Comparison of ENCODE assay signal across 15 mouse cellular contexts in genomic region chr14:54756382-54756781, GRCm38 (mm10). TPM values are rescaled to one million over a fixed set of nuclear protein-coding genes. Genes with fewer than 3 reads are reported as not detected.
DNase-seq lines count a peak whose midpoint lies in the region; ATAC-seq and TF ChIP-seq lines count a peak whose summit lies in the region.
"Had no signal": no experiment of that assay in that cellular context is flagged by ENCODE, and none has a peak within 500 bp of the region (broad histone marks: within the 10 kb centered on the region; RNA-seq: fewer than 3 reads in every experiment).

No protein-coding gene starts in this region.

- H3K27me3 ChIP-seq in forebrain, postnatal 0 days (ENCODE audit: insufficient read depth, low read length): no peaks in the 10 kb centered on the region
- H3K27me3 ChIP-seq in forebrain, embryonic 11.5 days (ENCODE audit: control insufficient read depth, insufficient read depth, low read length): no peaks in the 10 kb centered on the region
- H3K27me3 ChIP-seq in lung, embryonic 14.5 days (ENCODE audit: insufficient read depth, low read length): no peaks in the 10 kb centered on the region
- no peaks in the 10 kb centered on the region for H3K27me3 ChIP-seq in kidney, postnatal 0 days (ENCODE audit: insufficient read depth, low read length)
- no peaks in the 10 kb centered on the region for H3K27me3 ChIP-seq in hindbrain, embryonic 11.5 days (ENCODE audit: control insufficient read depth, insufficient read depth, low read length)
- H3K27me3 ChIP-seq: hindbrain, embryonic 15.5 days; midbrain, embryonic 15.5 days had no signal

- TF ChIP-seq CTCF in forebrain, postnatal 0 days (IDR thresholded peaks at IDR 0.05; ENCODE audit: low read depth): no peak
- no peak for TF ChIP-seq CTCF in lung, embryonic 14.5 days (IDR thresholded peaks at IDR 0.05; ENCODE audit: low read depth)
- TF ChIP-seq CTCF in kidney, postnatal 0 days (IDR thresholded peaks at IDR 0.05; ENCODE audit: low read depth): no peak

- H3K4me3 ChIP-seq in forebrain, postnatal 0 days (ENCODE audit: low read depth, low read length): no peak overlapping the region
- H3K4me3 ChIP-seq in forebrain, embryonic 11.5 days (ENCODE audit: low read depth, low read length): no peak overlapping the region
- H3K4me3 ChIP-seq in lung, embryonic 14.5 days (ENCODE audit: low read depth, low read length): no peak overlapping the region
- no peak overlapping the region for H3K4me3 ChIP-seq in kidney, postnatal 0 days (replicated peaks; ENCODE audit: low read depth, low read length)
- no peak overlapping the region for H3K4me3 ChIP-seq in hindbrain, embryonic 11.5 days (ENCODE audit: low read depth, low read length)
- H3K4me3 ChIP-seq: erythroblast, embryonic 14.5 days; hindbrain, embryonic 15.5 days; midbrain, embryonic 15.5 days had no signal

- no peaks in the 10 kb centered on the region for H3K9me3 ChIP-seq in forebrain, postnatal 0 days (ENCODE audit: low read length)
- H3K9me3 ChIP-seq in forebrain, embryonic 11.5 days (ENCODE audit: control insufficient read depth, low read length): no peaks in the 10 kb centered on the region
- H3K9me3 ChIP-seq in lung, embryonic 14.5 days (ENCODE audit: low read depth, low read length): no peaks in the 10 kb centered on the region
- no peaks in the 10 kb centered on the region for H3K9me3 ChIP-seq in kidney, postnatal 0 days (replicated peaks; ENCODE audit: low read length)
- no peaks in the 10 kb centered on the region for H3K9me3 ChIP-seq in hindbrain, embryonic 11.5 days (ENCODE audit: control insufficient read depth, low read length)
- H3K9me3 ChIP-seq: hindbrain, embryonic 15.5 days; midbrain, embryonic 15.5 days had no signal

- 86% methylated on average over 6 of the region's 6 CpGs for WGBS in forebrain, postnatal 0 days
- 98% methylated on average over 6 of the region's 6 CpGs for WGBS in forebrain, embryonic 11.5 days
- WGBS in lung, embryonic 14.5 days: 58% methylated on average over 6 of the region's 6 CpGs
- 63% methylated on average over 6 of the region's 6 CpGs for WGBS in kidney, postnatal 0 days
- WGBS in hindbrain, embryonic 11.5 days: 91% methylated on average over 6 of the region's 6 CpGs

- no peak overlapping the region for H3K9ac ChIP-seq in forebrain, postnatal 0 days
- no peak overlapping the region for H3K9ac ChIP-seq in forebrain, embryonic 11.5 days (ENCODE audit: low read length)
- H3K9ac ChIP-seq in lung, embryonic 14.5 days: no peak overlapping the region; the same call in 1 of the 2 replicates
- no peak overlapping the region for H3K9ac ChIP-seq in kidney, postnatal 0 days (ENCODE audit: low read depth, low read length)
- H3K9ac ChIP-seq in hindbrain, embryonic 11.5 days (ENCODE audit: low read depth, low read length): no peak overlapping the region
- H3K9ac ChIP-seq: hindbrain, embryonic 15.5 days; midbrain, embryonic 15.5 days had no signal

- DNase-seq in forebrain, postnatal 0 days: no peak
- no peak for DNase-seq in forebrain, embryonic 11.5 days (ENCODE audit: low spot score)
- DNase-seq in lung, embryonic 14.5 days: peak; percentile 45
- DNase-seq in lung, postnatal 25 days (ENCODE audit: low spot score): no peak
- DNase-seq in kidney, postnatal 0 days (ENCODE audit: low spot score): peak; percentile 30
- DNase-seq in thymus, postnatal 14 days: no peak
- no peak for DNase-seq in hindbrain, embryonic 11.5 days (ENCODE audit: low spot score)
- DNase-seq: cerebellum, postnatal 10 days had no signal

- H3K4me1 ChIP-seq in forebrain, postnatal 0 days (ENCODE audit: insufficient read depth): no peaks in the 10 kb centered on the region
- H3K4me1 ChIP-seq in forebrain, embryonic 11.5 days (replicated peaks; ENCODE audit: control insufficient read depth, insufficient read depth, low read length): peaks cover 3% of the 10 kb centered on the region; the same call in 1 of the 2 replicates
- 0 out of 2 replicates have a peak, but pooled peaks cover 5% of the 10 kb centered on the region for H3K4me1 ChIP-seq in lung, embryonic 14.5 days (ENCODE audit: insufficient read depth)
- H3K4me1 ChIP-seq in kidney, postnatal 0 days (replicated peaks; ENCODE audit: insufficient read depth, low read length): 0 out of 2 replicates have a peak, but pooled peaks cover 5% of the 10 kb centered on the region
- no peaks in the 10 kb centered on the region for H3K4me1 ChIP-seq in hindbrain, embryonic 11.5 days (replicated peaks; ENCODE audit: control insufficient read depth, insufficient read depth, low read length)

- H3K4me2 ChIP-seq in forebrain, postnatal 0 days (ENCODE audit: low read depth): no peak overlapping the region
- no peak overlapping the region for H3K4me2 ChIP-seq in forebrain, embryonic 11.5 days (ENCODE audit: low read depth, low read length, severe bottlenecking)
- no peak overlapping the region for H3K4me2 ChIP-seq in lung, embryonic 14.5 days
- no peak overlapping the region for H3K4me2 ChIP-seq in kidney, postnatal 0 days (ENCODE audit: low read length)
- H3K4me2 ChIP-seq in hindbrain, embryonic 11.5 days (replicated peaks; ENCODE audit: low read depth, low read length): no peak overlapping the region
- H3K4me2 ChIP-seq: hindbrain, embryonic 15.5 days; midbrain, embryonic 15.5 days had no signal

- H3K27ac ChIP-seq in forebrain, postnatal 0 days (ENCODE audit: low read depth, low read length): peak overlapping the region; percentile 10; the same call in 1 of the 2 replicates
- H3K27ac ChIP-seq in forebrain, embryonic 11.5 days (ENCODE audit: low read depth, low read length): no peak overlapping the region
- H3K27ac ChIP-seq in lung, embryonic 14.5 days (ENCODE audit: low read depth): no peak overlapping the region
- no peak overlapping the region; the same call in 1 of the 2 replicates for H3K27ac ChIP-seq in kidney, postnatal 0 days
- no peak overlapping the region for H3K27ac ChIP-seq in hindbrain, embryonic 11.5 days (ENCODE audit: low read depth, low read length)
- H3K27ac ChIP-seq: hindbrain, embryonic 15.5 days; midbrain, embryonic 15.5 days had no signal

- 0 out of 2 replicates have a peak, but pooled peaks have one; percentile 26 for ATAC-seq in forebrain, postnatal 0 days
- ATAC-seq in forebrain, embryonic 11.5 days (replicated peaks; ENCODE audit: low FRiP score): no peak
- 0 out of 2 replicates have a peak, but pooled peaks have one; percentile 32 for ATAC-seq in lung, embryonic 14.5 days (ENCODE audit: insufficient read depth)
- ATAC-seq in kidney, postnatal 0 days (replicated peaks; ENCODE audit: low FRiP score, low read depth): no peak
- peak; percentile 73 for ATAC-seq in megakaryocyte, adult 5-6 weeks (ENCODE audit: poor library complexity, severe bottlenecking)
- no peak for ATAC-seq in hindbrain, embryonic 11.5 days (ENCODE audit: low FRiP score)
- ATAC-seq: midbrain, embryonic 15.5 days; Patski had no signal

- H3K36me3 ChIP-seq in forebrain, postnatal 0 days (ENCODE audit: insufficient read depth): no peaks in the 10 kb centered on the region
- H3K36me3 ChIP-seq in forebrain, embryonic 11.5 days (ENCODE audit: control insufficient read depth, insufficient read depth, low read length): no peaks in the 10 kb centered on the region
- no peaks in the 10 kb centered on the region for H3K36me3 ChIP-seq in lung, embryonic 14.5 days (ENCODE audit: insufficient read depth)
- H3K36me3 ChIP-seq in kidney, postnatal 0 days (ENCODE audit: insufficient read depth, low read length): no peaks in the 10 kb centered on the region
- no peaks in the 10 kb centered on the region for H3K36me3 ChIP-seq in hindbrain, embryonic 11.5 days (ENCODE audit: control insufficient read depth, insufficient read depth, low read length)
- H3K36me3 ChIP-seq: hindbrain, embryonic 15.5 days; midbrain, embryonic 15.5 days had no signal

RNA-seq across cellular contexts. Expression of gene Slc7a8, which starts 25.4 kb away (rescaled TPM):
- 11.8 and 13.3 TPM in 2 replicates for total RNA-seq in forebrain, postnatal 0 days (2014; rRNA removed)
- polyA plus RNA-seq in forebrain, postnatal 0 days (2015; fragmentation: Nextera tagmentation; extraction: Ambion mirVana): 12.5 and 14.5 TPM in 2 replicates
- polyA plus RNA-seq in forebrain, embryonic 11.5 days (2014; fragmentation: Nextera tagmentation; extraction: Ambion mirVana): 1.5 and 2.1 TPM in 2 replicates
- 2.7 and 3.0 TPM in 2 replicates for polyA plus RNA-seq in lung, embryonic 14.5 days (2014; fragmentation: Nextera tagmentation; extraction: Ambion mirVana)
- 25.4 and 25.7 TPM in 2 replicates for polyA plus RNA-seq in kidney, postnatal 0 days (2015; fragmentation: Nextera tagmentation; extraction: Ambion mirVana)
- 9.1 and 14.3 TPM in 2 replicates for total RNA-seq in megakaryocyte, adult 5-6 weeks (2015)
- 1.3 and 2.8 TPM in 2 replicates for total RNA-seq in megakaryocyte, adult 5-6 weeks (2017)
- 2.8 and 3.3 TPM in 2 replicates for polyA plus RNA-seq in hindbrain, embryonic 11.5 days (2014; fragmentation: Nextera tagmentation; extraction: Ambion mirVana)

RNA-seq across cellular contexts. Expression of gene Cebpe, which starts 44.4 kb away (rescaled TPM):
- 0.38 TPM in 1 of 2 replicates, not detected in the other for total RNA-seq in forebrain, postnatal 0 days (2014; rRNA removed)
- polyA plus RNA-seq in forebrain, postnatal 0 days (2015; fragmentation: Nextera tagmentation; extraction: Ambion mirVana): not detected in 2 replicates
- not detected in 2 replicates for polyA plus RNA-seq in forebrain, embryonic 11.5 days (2014; fragmentation: Nextera tagmentation; extraction: Ambion mirVana)
- polyA plus RNA-seq in lung, embryonic 14.5 days (2014; fragmentation: Nextera tagmentation; extraction: Ambion mirVana): not detected in 2 replicates
- not detected in 2 replicates for polyA plus RNA-seq in kidney, postnatal 0 days (2015; fragmentation: Nextera tagmentation; extraction: Ambion mirVana)
- 24.4 and 26.0 TPM in 2 replicates for total RNA-seq in megakaryocyte, adult 5-6 weeks (2015)
- total RNA-seq in megakaryocyte, adult 5-6 weeks (2017): 41.9 and 52.8 TPM in 2 replicates
- polyA plus RNA-seq in hindbrain, embryonic 11.5 days (2014; fragmentation: Nextera tagmentation; extraction: Ambion mirVana): 0.20 TPM in 1 of 2 replicates, not detected in the other
- total RNA-seq: gastrocnemius, postnatal 4 days had no signal
- polyA plus RNA-seq: hindbrain, embryonic 15.5 days; limb, embryonic 11.5 days; Patski had no signal

RNA-seq across cellular contexts. Expression of gene Rnf212b, which starts 57.6 kb away (rescaled TPM):
- total RNA-seq in forebrain, postnatal 0 days (2014; rRNA removed): not detected in 2 replicates
- not detected in 2 replicates for polyA plus RNA-seq in forebrain, postnatal 0 days (2015; fragmentation: Nextera tagmentation; extraction: Ambion mirVana)
- not detected in 2 replicates for polyA plus RNA-seq in forebrain, embryonic 11.5 days (2014; fragmentation: Nextera tagmentation; extraction: Ambion mirVana)
- not detected in 2 replicates for polyA plus RNA-seq in lung, embryonic 14.5 days (2014; fragmentation: Nextera tagmentation; extraction: Ambion mirVana)
- 0.80 and 1.2 TPM in 2 replicates for polyA plus RNA-seq in kidney, postnatal 0 days (2015; fragmentation: Nextera tagmentation; extraction: Ambion mirVana)
- not detected in 2 replicates for total RNA-seq in megakaryocyte, adult 5-6 weeks (2015)
- total RNA-seq in megakaryocyte, adult 5-6 weeks (2017): not detected in 2 replicates
- polyA plus RNA-seq in hindbrain, embryonic 11.5 days (2014; fragmentation: Nextera tagmentation; extraction: Ambion mirVana): not detected in 2 replicates
- total RNA-seq: gastrocnemius, postnatal 4 days had no signal
- polyA plus RNA-seq: erythroblast, embryonic 14.5 days; hindbrain, embryonic 15.5 days; limb, embryonic 11.5 days; midbrain, embryonic 15.5 days; Patski had no signal

RNA-seq across cellular contexts. Expression of gene Gm29776, which starts 57.7 kb away (rescaled TPM):
- total RNA-seq in forebrain, postnatal 0 days (2014; rRNA removed): 0.14 and 0.15 TPM in 2 replicates
- polyA plus RNA-seq in forebrain, postnatal 0 days (2015; fragmentation: Nextera tagmentation; extraction: Ambion mirVana): 0.06 and 0.13 TPM in 2 replicates
- 0.17 and 0.23 TPM in 2 replicates for polyA plus RNA-seq in forebrain, embryonic 11.5 days (2014; fragmentation: Nextera tagmentation; extraction: Ambion mirVana)
- 0.12 and 0.15 TPM in 2 replicates for polyA plus RNA-seq in lung, embryonic 14.5 days (2014; fragmentation: Nextera tagmentation; extraction: Ambion mirVana)
- 0.07 TPM in 1 of 2 replicates, not detected in the other for polyA plus RNA-seq in kidney, postnatal 0 days (2015; fragmentation: Nextera tagmentation; extraction: Ambion mirVana)
- total RNA-seq in megakaryocyte, adult 5-6 weeks (2015): 0.25 and 0.46 TPM in 2 replicates
- not detected in 2 replicates for total RNA-seq in megakaryocyte, adult 5-6 weeks (2017)
- 0.06 TPM in 2 replicates for polyA plus RNA-seq in hindbrain, embryonic 11.5 days (2014; fragmentation: Nextera tagmentation; extraction: Ambion mirVana)
- polyA plus RNA-seq: erythroblast, embryonic 14.5 days had no signal

Comparison
In these comparisons a context has a peak if more than half of its experiments do, and no peak if none do; other contexts are left out.
1. ATAC-seq: peak in forebrain, postnatal 0 days (single experiment), lung, embryonic 14.5 days (single experiment) and megakaryocyte, adult 5-6 weeks (single experiment); none in forebrain, embryonic 11.5 days (single experiment), kidney, postnatal 0 days (single experiment) and hindbrain, embryonic 11.5 days (single experiment).
2. DNase-seq: peak in lung, embryonic 14.5 days (single experiment) and kidney, postnatal 0 days (single experiment); none in forebrain, postnatal 0 days (single experiment), forebrain, embryonic 11.5 days (single experiment), lung, postnatal 25 days (single experiment), thymus, postnatal 14 days (single experiment) and hindbrain, embryonic 11.5 days (single experiment).